In genomic region chr4:106955729-106956712, GRCm38 (mm10) we compare ENCODE assay signal across 8 mouse cellular contexts. TPM values are rescaled to one million over a fixed set of nuclear protein-coding genes. Genes with fewer than 3 reads are reported as not detected.
DNase-seq lines count a peak whose midpoint lies in the region; ATAC-seq lines count a peak whose summit lies in the region.

No protein-coding gene starts in this region.

- ATAC-seq in heart, embryonic 13.5 days (ENCODE audit: extremely low read depth, insufficient number of reproducible peaks, low FRiP score, low TSS enrichment): peak; percentile 9; the same call in 1 of the 2 replicates

- H3K4me3 ChIP-seq in heart, embryonic 13.5 days: no peak overlapping the region

- peak overlapping the region; percentile 20 for H3K9ac ChIP-seq in heart, embryonic 13.5 days

- H3K4me1 ChIP-seq in heart, embryonic 13.5 days: peaks cover 77% of the 10 kb centered on the region

- no peaks in the 10 kb centered on the region for H3K36me3 ChIP-seq in heart, embryonic 13.5 days

- no peaks in the 10 kb centered on the region for H3K9me3 ChIP-seq in heart, embryonic 13.5 days

- DNase-seq in kidney, postnatal 4 days: peak; percentile 35 to 58
- DNase-seq in kidney, postnatal 36 days: no peak
- DNase-seq in cerebellum, postnatal 14 days: peak; percentile 73 to 80
- DNase-seq in layer of hippocampus, postnatal 25 days (ENCODE audit: extremely low spot score in 1 of 2, low spot score in 1 of 2): peak; percentile 47 to 62
- peak; percentile 41 for DNase-seq in lung, postnatal 14 days
- peak; percentile 51 for DNase-seq in right cerebral cortex, postnatal 4 days
- DNase-seq in urinary bladder, postnatal 36 days (ENCODE audit: low spot score in 2 of 2): no peak

- H3K4me2 ChIP-seq in heart, embryonic 13.5 days: peak overlapping the region; percentile 16; the same call in 1 of the 2 replicates

- WGBS in heart, embryonic 13.5 days: 35% methylated on average over 19 of the region's 19 CpGs

- peak overlapping the region; percentile 74 for H3K27ac ChIP-seq in heart, embryonic 13.5 days (replicated peaks)

- no peaks in the 10 kb centered on the region for H3K27me3 ChIP-seq in heart, embryonic 13.5 days (replicated peaks)

RNA-seq across cellular contexts. Expression of gene Ssbp3, which starts 45.5 kb away (rescaled TPM):
- 59.8 and 61.9 TPM in 2 replicates for polyA plus RNA-seq in heart, embryonic 13.5 days (2015; fragmentation: Nextera tagmentation; extraction: Ambion mirVana)
- total RNA-seq in layer of hippocampus, postnatal 25 days (2021): 100 to 1,000 TPM; 147 to 150 TPM

Comparison
In these comparisons a context has a peak if more than half of its experiments do, and no peak if none do; other contexts are left out.
1. DNase-seq: peak in kidney, postnatal 4 days (2 of 2), cerebellum, postnatal 14 days (2 of 2), layer of hippocampus, postnatal 25 days (2 of 2), lung, postnatal 14 days (single experiment) and right cerebral cortex, postnatal 4 days (single experiment); none in kidney, postnatal 36 days (0 of 2) and urinary bladder, postnatal 36 days (0 of 2).